In genomic region chr1:62929477-62929876, GRCm38 (mm10) we compare ENCODE assay signal across 8 mouse cellular contexts.
DNase-seq lines count a peak whose midpoint lies in the region; ATAC-seq and TF ChIP-seq lines count a peak whose summit lies in the region.

No protein-coding gene starts in this region.

- H3K4me1 ChIP-seq in liver, postnatal 0 days (ENCODE audit: insufficient read depth), result no peaks in the 10 kb centered on the region

- in situ Hi-C loops in Patski (cut with MboI; ENCODE audit: low pct_unique_long_range_greater_than_20kb), result no loop called here

- H3K4me3 ChIP-seq in liver, postnatal 0 days (ENCODE audit: low read depth, low read length), result no peak overlapping the region

- H3K9me3 ChIP-seq in liver, postnatal 0 days (ENCODE audit: low read length), result no peaks in the 10 kb centered on the region

- no peak overlapping the region for H3K27ac ChIP-seq in liver, postnatal 0 days (ENCODE audit: low read depth)

- POLR2A ChIA-PET in Patski (lab: Charles Lee), result interaction anchor here (0.6 kb wide), 1 partner anchor 227 kb away, joined by 3 read pairs; no protein-coding TSS in a partner anchor

- CTCF ChIA-PET in Patski (lab: Charles Lee), result interaction anchor here (2.1 kb wide), 1 partner anchor 143 kb away, joined by 8 read pairs; no protein-coding TSS in a partner anchor

- TF ChIP-seq EP300 in liver, postnatal 0 days (IDR thresholded peaks at IDR 0.05; ENCODE audit: low read depth), result no peak

- TF ChIP-seq CTCF in Patski (IDR thresholded peaks at IDR 0.05), result peak; percentile 93
- TF ChIP-seq CTCF in liver, postnatal 0 days (IDR thresholded peaks at IDR 0.05; ENCODE audit: low read depth), result peak; percentile 85

- DNase-seq in B cell, adult 2 months, result peak; percentile 69 to 70
- DNase-seq in Patski (ENCODE audit: low read depth, low spot score), result peak; percentile 13
- peak; percentile 85 to 89 for DNase-seq in cerebellum, postnatal 10 days
- DNase-seq in gastrocnemius, postnatal 25 days, result peak; percentile 45
- DNase-seq in kidney, postnatal 25 days, result peak; percentile 83 to 92
- DNase-seq in liver, postnatal 0 days, result peak; percentile 82
- DNase-seq in right cerebral cortex, postnatal 10 days (ENCODE audit: low spot score in 2 of 2), result peak; percentile 78 to 88
- DNase-seq in urinary bladder, postnatal 14 days (ENCODE audit: low spot score), result peak; percentile 87

- no peak overlapping the region for H3K9ac ChIP-seq in liver, postnatal 0 days (replicated peaks)

- no peaks in the 10 kb centered on the region for H3K27me3 ChIP-seq in Patski
- H3K27me3 ChIP-seq in liver, postnatal 0 days (ENCODE audit: insufficient read depth, low read length), result 0 out of 2 replicates have a peak, but pooled peaks cover 2% of the 10 kb centered on the region

- no peak overlapping the region for H3K4me2 ChIP-seq in liver, postnatal 0 days (ENCODE audit: low read depth, low read length)

- no peak for ATAC-seq in Patski
- no peak for ATAC-seq in liver, postnatal 0 days

- H3K36me3 ChIP-seq in liver, postnatal 0 days (replicated peaks; ENCODE audit: insufficient read depth, low read length), result no peaks in the 10 kb centered on the region

- 3% methylated on average over 8 of the region's 8 CpGs for WGBS in liver, postnatal 0 days (ENCODE audit: insufficient replicate concordance)

Comparison
In these comparisons a context has a peak if more than half of its experiments do, and no peak if none do; other contexts are left out.
1. DNase-seq: peak in every context shown above with its lines; median percentile 88 in kidney, postnatal 25 days; 87 in cerebellum, postnatal 10 days; 87 in urinary bladder, postnatal 14 days; 83 in right cerebral cortex, postnatal 10 days; 82 in liver, postnatal 0 days; 70 in B cell, adult 2 months; 45 in gastrocnemius, postnatal 25 days; 13 in Patski.